Mouse (Mus musculus) fat pad, adult 2 months (tissue): Measurements from ENCODE around the gene Slc16a8.
"Not testable (repeated sequence)": the region's sequence is repeated elsewhere in the genome, so short reads cannot be mapped to it uniquely, and the experiment has no call there.

ENCODE experiments used
- DNase-seq: peaks from one replicate; pipeline ENCODE4 v3.0.0-alpha.2; 2011; ENCODE audit warnings: low read depth, low spot score; ENCODE audit errors: extremely low read depth

The Slc16a8 gene

DNA sequence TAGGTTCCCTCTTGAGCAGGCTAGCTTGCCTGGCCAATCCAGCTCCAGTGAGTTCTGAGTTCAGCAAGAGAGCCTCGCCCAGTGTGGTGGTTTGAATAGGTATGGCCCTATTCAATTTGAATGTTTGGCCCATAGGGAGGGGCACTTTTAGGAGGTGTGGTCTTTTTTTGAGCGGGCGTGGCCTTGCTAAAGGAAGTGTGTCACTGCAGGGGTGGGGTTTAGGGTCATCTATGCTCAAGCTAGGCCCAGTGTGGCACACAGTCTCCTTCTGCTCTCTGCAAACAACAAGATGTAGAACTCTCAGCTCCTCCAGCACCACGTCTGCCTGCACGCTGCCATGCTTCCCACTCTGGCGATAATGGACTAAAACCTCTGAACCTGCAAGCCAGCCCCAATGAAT, 9.2 kb upstream of the Slc16a8 start:
- no peak for DNase-seq

DNA sequence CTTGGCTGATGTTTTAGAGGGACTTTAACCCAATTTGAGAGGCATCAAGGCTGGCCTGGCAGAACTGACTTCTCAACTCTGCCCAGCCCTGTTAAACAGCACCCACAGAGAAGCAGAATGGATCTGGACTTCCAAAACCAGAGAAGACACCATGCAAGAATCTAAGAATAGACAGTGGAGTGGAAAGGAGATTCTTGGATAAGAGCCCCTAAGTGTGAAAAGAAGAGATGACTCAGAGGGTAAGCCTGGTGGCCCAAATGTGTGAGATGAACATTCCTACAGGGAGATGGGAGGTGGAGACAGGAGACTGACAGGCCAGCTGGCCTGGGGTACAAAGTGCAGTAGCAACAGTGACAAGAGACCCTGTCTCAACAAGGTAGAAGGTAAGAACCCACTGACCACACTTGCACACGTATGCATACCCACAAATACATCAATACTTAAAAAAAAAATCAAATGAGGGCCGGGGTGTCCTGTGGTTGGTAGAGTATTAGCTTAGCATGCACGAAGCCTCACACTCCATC, 8.3 kb upstream of the Slc16a8 start:
- no peak for DNase-seq

DNA sequence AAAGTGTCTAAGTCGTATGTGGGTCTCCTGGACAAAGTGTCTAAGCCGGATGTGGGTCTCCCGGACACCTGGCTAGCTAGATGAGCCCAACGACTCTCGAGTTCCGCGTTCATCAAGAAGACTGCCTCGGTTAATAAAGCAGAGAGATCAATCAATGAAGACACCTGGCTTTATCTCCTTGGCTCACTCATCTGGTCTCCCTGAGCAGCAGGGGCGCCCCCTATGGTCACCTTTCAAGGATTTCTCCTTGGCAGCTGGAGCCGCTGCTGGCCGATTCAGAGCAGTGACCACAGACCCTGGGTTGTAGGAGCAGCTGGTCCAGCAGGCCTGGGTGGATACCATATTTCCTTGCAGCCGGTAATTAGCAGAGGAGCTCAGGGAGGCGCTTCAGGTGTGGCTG, 7.8 kb upstream of the Slc16a8 start:
- DNase-seq, result no peak

DNA sequence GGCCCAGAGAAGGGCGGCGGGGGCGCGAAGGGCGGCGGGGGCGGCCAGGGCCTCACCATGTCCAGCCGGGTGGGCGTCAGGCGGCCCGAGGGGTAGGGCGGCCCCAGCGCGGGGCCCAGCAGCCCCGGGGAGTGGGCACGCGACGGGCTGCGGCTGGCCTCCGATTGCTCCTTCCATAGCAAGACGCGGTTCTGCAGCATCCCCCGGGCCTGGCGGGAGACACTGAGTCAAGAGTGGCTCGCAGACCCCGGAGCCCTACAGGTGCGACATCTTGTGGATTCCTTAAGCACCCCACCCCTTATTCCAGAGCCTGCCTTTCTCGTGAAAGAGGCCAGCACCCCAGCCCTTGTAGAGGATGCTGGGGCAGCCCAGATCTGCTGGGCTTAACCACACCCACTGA, 7.2 kb upstream of the Slc16a8 start:
- DNase-seq, result no peak

DNA sequence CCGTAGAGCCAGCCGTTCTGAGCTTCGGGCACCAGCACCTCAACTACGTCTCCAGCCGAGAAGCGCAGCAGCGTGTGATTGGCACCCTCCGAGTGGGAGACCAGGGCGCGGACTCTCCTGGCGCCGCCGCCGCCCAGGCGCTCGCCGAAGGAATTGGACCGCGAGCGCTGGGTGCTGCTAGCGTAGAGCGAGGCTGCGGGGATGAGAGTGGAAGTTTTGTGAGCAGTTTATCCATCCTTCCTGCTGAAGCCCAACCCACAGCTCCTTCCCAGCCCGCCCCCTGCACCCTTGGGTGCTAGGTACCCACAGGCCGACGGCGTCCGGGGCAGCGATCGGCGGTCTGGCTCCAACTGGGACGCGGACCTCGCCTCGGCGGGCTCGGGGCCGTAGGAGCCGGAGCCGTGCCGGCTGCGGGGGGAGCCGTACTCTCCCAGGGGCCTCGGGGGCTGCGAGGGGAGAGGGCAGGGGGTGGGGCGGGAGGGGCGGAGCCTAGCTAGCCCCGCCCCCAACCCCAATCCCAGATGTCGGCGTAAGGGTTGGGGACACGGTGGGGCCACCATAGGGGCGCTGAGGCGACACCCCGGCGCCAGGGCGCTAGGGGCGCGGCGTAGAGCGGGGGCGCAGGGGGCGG, 6.6 kb upstream of the Slc16a8 start:
- DNase-seq, result no peak

DNA sequence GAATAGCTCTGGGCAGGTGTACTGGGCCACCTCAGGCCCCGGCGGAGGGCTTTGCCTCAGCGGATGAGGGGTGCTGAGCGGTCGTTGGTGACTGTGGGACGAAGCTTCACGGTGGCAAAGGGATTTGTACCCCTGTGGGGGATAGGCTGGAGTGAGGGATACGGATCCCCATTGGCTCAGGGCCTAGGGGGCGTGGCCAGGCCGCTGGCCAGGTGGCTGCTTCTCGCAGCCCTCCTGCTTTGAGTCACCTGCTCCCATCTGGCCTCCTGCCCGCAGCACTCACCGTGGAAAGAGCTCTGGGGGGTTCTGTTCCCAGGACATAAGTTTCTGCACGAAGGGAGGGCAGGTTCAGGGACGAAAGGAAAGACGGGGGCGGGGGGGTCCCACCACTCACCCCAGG, 4.0 kb upstream of the Slc16a8 start:
- no peak for DNase-seq

DNA sequence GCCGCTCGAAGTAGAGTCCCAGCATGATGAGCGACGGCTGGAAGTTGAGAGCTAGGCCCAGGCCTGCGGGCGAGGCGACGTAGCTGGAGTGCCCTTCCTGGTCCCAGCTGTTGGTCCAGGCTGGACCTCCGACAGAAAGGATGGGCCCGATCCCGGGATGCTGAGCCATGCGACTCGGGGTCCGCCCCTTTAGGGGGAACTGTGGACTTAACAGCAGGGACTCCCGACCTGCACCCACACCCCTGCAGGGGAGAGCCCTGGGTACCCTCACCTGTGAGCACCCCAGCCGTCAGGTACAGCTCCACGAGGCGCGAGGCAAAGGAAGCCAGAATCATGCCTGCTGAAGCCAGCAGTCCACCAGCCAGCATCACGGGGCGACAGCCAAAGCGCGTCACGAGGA, 2.0 kb downstream of the Slc16a8 start:
- no peak for DNase-seq

DNA sequence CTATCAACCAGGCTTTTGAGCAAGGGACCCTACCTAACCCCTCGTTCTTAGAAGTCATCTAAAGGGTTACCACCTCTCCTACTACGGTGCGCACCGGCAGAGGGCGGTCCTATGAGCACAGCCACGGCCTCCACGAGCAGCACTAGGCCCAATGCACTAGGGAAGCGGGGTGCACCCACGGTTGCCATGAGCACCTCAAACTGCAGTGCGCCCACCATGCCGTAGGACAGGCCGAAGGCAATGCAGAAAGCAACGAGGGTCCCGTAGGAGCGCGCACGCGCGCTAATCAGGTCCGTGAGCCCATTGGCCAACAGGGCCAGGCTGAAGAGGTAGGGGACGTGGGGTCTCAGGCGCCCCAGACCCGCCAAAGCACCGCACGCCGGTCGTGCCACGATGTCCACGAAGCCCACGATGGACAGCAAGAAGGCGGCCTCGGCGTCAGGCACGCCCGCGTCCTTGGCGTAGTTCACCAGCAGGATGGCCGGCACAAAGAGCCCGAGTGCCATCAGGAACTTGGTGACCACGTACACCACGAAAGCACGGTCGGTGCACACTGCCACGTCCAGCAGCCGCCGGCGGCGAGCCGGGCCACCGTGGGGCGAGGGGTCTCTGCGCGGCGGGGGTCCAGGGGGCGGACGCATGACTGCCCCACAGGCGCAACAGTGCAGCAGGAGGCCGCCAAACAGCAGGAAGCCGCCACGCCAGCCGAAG, 2.6 kb downstream of the Slc16a8 start:
- no peak for DNase-seq

DNA sequence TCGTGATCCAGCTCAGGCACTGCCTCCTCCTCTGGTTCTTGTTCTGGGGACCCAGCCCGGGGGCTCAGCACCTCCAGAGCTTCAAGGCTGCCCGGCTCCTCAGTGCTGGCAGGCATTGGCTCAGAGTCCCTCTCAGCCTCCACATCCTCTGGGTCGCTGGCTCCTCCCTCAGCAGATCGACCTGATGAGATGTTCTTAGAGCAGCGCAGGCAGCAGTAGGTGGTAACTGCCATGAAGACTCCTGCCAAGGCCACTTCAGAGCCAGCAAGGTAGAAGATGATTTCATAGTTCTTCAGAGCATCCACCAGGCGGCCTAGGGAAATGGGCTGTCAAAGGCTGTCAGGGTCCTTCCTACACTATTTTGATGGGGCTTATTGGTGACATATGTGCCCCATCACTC, 3.4 kb downstream of the Slc16a8 start:
- no peak for DNase-seq

DNA sequence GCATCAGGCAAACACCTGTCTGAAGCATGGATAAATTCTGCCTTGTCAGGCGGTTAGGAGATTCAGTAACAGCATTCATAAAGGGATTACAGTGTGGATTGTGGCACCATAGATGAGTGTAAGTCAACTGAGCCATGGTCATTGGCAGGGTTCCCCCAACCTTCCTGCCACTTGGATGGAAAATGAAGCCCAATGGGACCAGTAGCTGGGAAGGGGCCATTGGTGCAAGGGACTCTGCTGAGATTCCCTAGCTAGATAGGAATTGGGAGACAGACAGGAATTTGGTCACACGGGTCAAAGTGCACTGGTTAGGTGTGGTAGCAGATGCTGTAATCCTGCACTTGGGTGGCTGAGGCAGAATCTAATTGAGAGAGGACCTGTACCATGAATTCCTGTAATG, 4.3 kb downstream of the Slc16a8 start:
- no peak for DNase-seq

DNA sequence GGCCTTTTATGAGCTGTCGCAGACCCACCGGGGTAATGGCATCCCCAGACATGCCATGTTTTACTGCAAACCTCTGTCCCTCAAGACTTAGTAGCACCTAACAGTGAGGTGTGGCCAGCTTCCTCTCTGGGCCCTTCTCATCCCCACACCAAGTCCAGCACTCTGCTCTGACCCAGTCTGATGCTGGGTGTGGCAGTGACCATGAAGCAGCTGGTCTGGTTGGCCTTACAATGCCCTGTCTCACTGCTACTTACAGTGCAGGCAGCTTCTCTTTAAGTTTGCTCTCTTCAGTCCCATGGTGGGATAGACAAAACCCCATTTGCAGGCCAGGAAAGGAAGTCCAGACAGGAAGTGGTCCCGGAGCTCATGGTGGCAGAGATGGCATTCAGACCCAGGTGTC, 9.2 kb downstream of the Slc16a8 start:
- no peak for DNase-seq

DNA sequence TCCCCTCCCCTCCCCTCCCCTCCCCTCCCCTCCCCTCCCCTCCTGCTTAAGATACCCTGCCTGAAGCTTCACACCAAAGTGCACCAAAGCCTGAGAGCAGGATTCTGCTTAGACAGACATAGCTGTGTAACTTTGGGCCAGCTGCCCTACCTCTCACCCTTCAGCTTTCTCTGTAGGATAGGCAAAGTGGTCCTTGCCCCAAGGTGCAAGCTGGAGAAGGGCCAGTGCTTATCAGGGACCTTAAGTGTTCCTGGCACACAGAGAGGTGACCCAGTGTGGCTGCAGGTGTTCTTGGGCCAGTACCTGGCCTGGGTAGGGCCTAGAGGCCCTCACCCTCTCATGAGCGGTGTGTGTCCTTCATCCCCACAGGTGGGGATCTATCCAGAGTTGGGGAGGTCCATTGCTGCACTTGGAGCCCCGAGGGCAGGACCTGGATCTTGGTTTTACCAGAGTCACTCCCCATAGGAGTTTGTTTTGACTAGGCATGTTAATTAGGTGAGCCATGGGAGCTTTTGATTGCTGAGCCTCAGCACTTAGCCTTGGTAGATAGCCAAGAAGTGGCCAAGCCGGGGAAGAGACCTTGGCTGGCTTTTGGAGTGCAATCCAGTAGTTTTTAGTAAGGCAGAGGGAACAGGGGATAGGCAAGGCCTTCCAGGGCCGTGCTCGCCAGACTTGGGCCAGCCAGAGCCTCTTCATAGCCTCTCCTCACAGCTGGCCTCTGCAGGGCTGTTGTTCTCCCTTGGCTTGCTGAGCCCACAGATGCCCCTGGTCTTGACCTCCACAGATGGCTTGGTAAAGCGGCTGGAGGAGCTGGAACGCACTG, 10.3 kb downstream of the Slc16a8 start:
- no peak for DNase-seq

DNA sequence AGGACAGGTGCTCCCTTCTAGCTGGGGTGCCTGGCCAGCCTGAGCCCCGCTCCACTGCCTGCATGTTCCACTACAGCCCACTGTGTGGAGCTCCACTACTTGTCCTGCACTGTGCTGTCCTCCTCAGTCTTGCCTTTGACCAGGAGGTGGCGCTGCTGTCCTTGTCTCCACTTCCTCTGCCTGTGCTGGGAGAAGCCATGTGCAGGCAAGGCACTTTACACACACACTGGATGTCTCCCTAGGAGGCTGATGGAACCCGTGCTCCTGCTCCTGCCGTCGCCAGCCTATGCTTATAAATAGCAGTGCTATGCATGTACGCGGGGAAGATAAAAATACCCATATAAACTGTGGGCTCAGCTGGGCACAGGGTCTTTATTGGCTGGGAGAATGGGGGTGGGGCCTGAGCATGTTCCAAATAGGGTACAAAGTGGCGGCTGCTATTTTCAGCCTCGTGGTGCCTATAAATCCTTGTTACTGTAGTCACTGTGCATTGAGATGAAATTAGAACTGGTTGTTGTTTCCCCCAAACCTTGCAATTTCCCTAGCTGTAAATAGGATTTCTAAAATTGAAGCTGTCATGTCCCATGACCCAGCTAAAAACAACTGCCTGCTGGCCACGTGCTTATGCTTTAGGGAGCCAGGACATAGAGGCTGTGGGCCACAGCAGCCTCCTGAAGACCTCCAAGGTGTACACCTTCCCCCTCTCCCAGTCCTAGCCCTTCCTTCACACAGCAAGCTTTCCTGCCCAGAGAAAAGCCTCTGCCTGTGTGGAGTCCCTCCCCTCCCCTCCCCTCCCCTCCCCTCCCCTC, 11.1 kb downstream of the Slc16a8 start:
- DNase-seq, result no peak

DNA sequence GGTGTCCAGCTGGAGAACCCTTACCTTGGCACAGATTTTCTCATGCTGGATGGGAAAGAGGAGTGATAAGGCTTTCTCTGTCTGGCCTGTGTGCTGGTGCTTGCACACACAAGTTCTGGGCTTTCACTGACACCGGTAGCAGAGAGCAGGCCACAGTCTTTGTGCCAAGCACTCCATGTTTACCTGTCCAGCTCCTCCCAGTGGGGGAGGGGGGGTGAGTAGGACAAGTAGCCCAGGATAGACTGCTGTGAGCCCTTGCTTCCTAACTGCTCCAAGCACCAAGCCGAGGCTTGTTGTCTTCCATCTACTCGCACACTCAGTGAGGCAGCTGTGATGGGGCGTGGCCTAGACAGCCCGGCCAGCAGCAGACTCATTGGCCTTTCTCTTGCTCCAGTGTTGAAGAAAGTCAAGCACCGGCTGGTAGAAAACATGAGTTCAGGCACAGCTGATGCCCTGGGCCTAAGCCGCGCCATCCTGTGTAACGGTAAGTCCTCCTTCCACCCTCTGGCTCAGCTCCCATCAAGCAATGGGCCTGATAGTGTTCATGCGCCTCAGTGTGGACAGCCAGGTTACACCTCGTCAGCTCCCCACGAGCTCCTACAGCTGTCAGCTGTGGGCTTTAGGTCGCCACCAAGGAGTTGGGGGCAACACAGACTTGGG, 11.9 kb downstream of the Slc16a8 start:
- no peak for DNase-seq

DNA sequence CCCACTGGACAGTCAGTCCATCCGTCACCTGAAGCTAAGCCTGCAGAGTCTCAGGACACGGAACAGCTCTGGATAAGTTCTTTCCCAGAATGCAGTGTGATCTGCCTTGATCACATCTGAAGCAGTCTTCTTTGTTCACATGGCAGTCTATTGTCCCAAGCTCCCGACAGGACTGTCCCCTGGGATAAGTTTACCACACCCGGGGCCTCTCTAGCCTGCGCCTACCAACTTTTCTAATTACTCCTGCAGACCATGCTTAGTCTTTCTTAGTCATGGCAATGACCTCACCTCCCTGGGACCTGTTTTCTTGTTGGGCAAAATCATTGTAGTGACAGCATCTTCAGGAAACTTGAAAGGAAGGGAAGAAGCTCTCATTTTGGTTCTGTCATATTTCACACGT, 16.5 kb downstream of the Slc16a8 start:
- no peak for DNase-seq

DNA sequence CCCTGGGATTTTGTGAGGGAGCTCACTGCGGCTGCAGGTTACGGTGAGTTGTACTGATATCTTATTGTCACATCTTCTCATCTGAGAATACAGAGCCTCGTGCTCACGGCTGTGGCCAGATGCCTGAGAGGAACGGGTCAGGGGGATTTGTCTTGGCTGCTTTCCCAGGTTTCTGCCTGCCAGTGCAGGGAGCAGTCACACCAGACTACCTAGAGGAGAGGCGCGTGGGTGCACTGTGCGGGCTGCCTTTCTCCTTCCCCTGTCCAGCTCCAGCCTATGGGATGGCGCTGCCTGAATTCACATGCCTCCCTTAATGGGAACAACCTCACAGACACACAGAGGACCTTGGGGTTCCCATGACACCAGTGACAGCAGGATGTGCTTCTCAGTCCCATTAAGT, 19.3 kb downstream of the Slc16a8 start:
- no peak for DNase-seq

DNA sequence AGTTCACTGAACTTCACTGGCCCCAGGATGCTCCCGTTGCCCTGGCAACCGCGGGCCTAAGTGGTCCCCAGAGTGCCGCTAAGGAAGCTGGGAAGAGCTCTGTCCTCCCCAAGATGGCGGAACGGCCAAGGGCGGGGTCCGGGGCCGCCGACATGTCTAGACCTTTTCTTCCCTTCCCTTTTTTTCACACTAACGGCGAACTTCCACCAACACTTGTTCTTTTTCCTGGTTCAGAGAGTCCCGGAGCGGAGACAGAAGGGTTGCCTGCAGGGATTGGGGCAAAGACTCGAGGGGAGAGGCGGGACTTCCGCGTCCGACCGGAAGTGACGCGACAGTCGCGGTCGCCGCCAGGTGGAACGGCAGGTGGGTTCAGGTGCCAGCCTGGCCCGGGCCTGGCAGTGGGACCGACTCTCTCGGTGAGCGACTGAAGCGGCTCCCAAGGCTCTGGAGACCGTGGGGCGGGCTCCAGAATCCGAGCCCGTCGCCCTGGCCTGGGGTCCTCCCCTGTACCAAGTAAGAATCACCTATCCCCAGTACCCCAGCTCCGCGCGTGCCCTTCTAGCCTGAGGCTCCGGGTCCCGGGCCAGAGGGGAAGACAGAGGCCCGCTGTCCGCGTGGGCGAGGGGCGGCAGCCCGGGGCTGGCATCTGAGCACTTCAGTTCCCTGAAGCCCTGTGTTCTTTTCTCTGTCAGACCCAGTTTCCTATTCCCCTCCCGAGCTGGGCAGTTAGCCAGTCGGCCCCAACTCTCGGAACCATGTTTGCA, 25.3 kb downstream of the Slc16a8 start, which contains the start of the genes Pick1 and Gm49486:
Gene Pick1 (plus strand): TSS at position 116 of the 764 bp plus-strand sequence.
Gene Gm49486 (plus strand): TSS at position 334 of the 764 bp plus-strand sequence.
- no peak for DNase-seq

DNA sequence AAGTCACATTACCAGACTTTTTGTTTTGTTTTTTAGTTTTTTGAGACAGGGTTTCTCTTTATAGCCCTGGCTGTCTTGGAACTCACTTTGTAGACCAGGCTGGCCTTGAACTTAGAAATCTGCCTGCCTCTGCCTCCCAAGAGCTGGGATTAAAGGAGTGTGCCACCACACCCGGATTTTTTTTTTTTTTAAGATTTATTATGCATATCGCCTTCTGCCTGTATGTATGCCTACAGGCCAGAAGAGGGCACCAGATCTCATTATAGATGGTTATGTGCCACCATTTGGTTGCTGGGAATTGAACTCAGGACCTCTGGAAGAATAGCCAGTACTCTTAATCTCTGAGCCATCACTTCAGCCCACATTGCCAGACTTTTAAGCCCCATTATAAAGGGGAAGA, 28.8 kb downstream of the Slc16a8 start:
- not testable (repeated sequence) for DNase-seq

DNA sequence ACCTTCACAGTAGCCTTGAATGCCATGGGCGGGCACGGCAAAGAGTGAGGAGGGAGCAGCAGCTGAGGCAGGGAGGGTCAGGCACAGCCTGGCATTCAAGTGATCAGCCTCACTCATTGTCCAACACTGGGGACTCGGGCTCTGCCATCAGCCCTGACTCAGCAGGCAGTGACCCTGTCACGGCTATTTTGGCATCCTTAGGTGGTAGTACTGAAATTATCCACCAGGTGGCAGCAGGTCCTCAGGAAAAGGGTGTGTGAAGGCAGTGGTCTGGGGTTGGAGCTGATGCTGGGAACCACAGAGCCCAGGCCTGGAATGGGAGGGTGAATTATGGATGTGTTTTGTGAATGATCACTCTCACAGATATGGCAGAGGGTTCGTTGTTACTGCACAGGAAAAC, 29.9 kb downstream of the Slc16a8 start:
- no peak for DNase-seq

DNA sequence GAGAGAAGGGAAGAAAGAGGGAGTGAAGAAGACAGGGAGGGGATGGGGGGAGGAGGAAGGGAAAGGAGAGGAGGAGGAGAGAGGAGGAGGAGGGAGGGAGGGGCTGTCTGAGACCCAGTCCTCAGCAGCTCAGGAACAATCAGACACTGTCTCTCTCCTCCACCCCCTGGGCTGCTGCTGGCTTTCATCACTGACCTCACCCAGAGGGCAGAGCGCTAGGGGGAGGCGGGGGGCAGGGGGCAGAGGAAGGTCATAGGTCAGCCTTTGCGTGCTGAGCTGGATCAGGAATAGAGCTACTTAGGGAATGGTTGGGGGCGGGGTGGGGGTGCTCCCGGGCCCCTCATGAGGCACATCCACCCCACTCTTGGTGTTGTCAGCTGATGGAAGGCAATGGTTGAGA, 30.9 kb downstream of the Slc16a8 start:
- no peak for DNase-seq
